Mouse (Mus musculus): ENCODE results near the gene Calhm5.

Gene Calhm5

GRCm38 (mm10) chr10:34071650-34072049 lies 24.7 kb downstream of the Calhm5 start:
- DNase-seq (ENCODE audit: extremely low read depth, low read depth, low spot score): no peak

- no peak for DNase-seq (ENCODE audit: extremely low read depth, low read depth, low spot score)
Measured at GRCm38 (mm10) chr10:34070999-34071492, 25.3 kb downstream of the Calhm5 start.

DNA sequence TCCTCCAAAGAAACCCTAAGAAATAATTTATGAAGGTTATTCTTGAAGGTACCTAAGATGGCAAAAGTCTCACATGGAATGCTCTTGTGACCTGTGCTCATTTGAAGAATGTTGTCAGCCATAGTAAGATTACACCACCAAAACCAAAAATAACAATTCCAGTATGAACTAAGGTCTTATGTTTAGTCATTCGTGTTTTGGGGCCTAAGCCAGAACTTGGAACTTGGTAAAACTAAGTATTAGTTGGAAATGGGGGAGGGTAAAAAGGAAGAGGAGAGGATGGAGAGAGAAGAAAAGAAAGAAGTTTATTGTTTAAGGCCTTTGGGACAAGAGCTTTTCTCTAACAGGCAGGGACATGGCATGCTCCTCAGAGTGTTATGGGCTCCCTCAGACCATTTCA lies 26.7 kb downstream of the Calhm5 start:
- DNase-seq (ENCODE audit: extremely low read depth, low read depth, low spot score): no peak

GRCm38 (mm10) chr10:34066591-34066990 lies 29.7 kb downstream of the Calhm5 start:
- no peak for DNase-seq (ENCODE audit: extremely low read depth, low read depth, low spot score)

- DNase-seq (ENCODE audit: extremely low read depth, low read depth, low spot score): no peak
Measured at GRCm38 (mm10) chr10:34053987-34054386, 42.3 kb downstream of the Calhm5 start.

- DNase-seq (ENCODE audit: extremely low read depth, low read depth, low spot score): no peak
Measured at GRCm38 (mm10) chr10:34044210-34044609, 52.1 kb downstream of the Calhm5 start, which contains the start of gene Calhm4. Gene Calhm4 (minus strand): TSS chr10:34044310.
